9 mouse cellular contexts compared by ENCODE assay signal in genomic region chr10:79970415-79971182, GRCm38 (mm10). TPM values are rescaled to one million over a fixed set of nuclear protein-coding genes. Genes with fewer than 3 reads are reported as not detected.
DNase-seq lines count a peak whose midpoint lies in the region; ATAC-seq and TF ChIP-seq lines count a peak whose summit lies in the region.
"Had no signal": no experiment of that assay in that cellular context is flagged by ENCODE, and none has a peak within 500 bp of the region (broad histone marks: within the 10 kb centered on the region; RNA-seq: fewer than 3 reads in every experiment).

Gene Grin3b (plus strand): TSS chr10:79970715.

- TF ChIP-seq CTCF in lung, postnatal 0 days (IDR thresholded peaks at IDR 0.05) = no peak

- H3K4me2 ChIP-seq in lung, postnatal 0 days (replicated peaks; ENCODE audit: low read depth, low read length) = peak within 1 kb of the TSS; percentile 44
- peak within 1 kb of the TSS; percentile 94 for H3K4me2 ChIP-seq in limb, embryonic 12.5 days
- H3K4me2 ChIP-seq in stomach, embryonic 14.5 days (replicated peaks; ENCODE audit: low read depth, low read length) = peak within 1 kb of the TSS; percentile 92

- TF ChIP-seq EP300 in lung, postnatal 0 days (IDR thresholded peaks at IDR 0.05) = no peak

- peaks cover 6% of the 10 kb centered on the region; the same call in 1 of the 2 replicates for H3K27me3 ChIP-seq in lung, postnatal 0 days (replicated peaks; ENCODE audit: insufficient read depth, low read length)
- peaks cover 50% of the 10 kb centered on the region for H3K27me3 ChIP-seq in limb, embryonic 12.5 days
- peaks cover 6% of the 10 kb centered on the region; the same call in 1 of the 2 replicates for H3K27me3 ChIP-seq in stomach, embryonic 14.5 days (ENCODE audit: control insufficient read depth, insufficient read depth, low read length)

- ATAC-seq in lung, postnatal 0 days = no peak
- ATAC-seq in limb, embryonic 12.5 days (ENCODE audit: insufficient number of reproducible peaks, insufficient read depth, low FRiP score, low TSS enrichment, low read depth) = 0 out of 2 replicates have a peak, but pooled peaks have one; percentile 15
- peak; percentile 11; the same call in 1 of the 2 replicates for ATAC-seq in stomach, embryonic 14.5 days (ENCODE audit: insufficient number of reproducible peaks, insufficient read depth, low FRiP score, low read depth)

- H3K9ac ChIP-seq in lung, postnatal 0 days (replicated peaks; ENCODE audit: low read depth) = no peak within 1 kb of the TSS
- H3K9ac ChIP-seq in limb, embryonic 12.5 days (replicated peaks) = peak within 1 kb of the TSS; percentile 74
- peak within 1 kb of the TSS; percentile 42 for H3K9ac ChIP-seq in stomach, embryonic 14.5 days (replicated peaks; ENCODE audit: low read depth, low read length)

- H3K36me3 ChIP-seq in lung, postnatal 0 days (ENCODE audit: insufficient read depth, low read length) = peaks cover 13% of the 10 kb centered on the region
- H3K36me3 ChIP-seq in limb, embryonic 12.5 days = peaks cover 51% of the 10 kb centered on the region
- H3K36me3 ChIP-seq in stomach, embryonic 14.5 days (ENCODE audit: control insufficient read depth, insufficient read depth, low read length) = peaks cover 28% of the 10 kb centered on the region

- H3K4me3 ChIP-seq in lung, postnatal 0 days (ENCODE audit: low read depth, low read length) = peak within 1 kb of the TSS; percentile 12; the same call in 1 of the 2 replicates
- peak within 1 kb of the TSS; percentile 58 for H3K4me3 ChIP-seq in limb, embryonic 12.5 days (replicated peaks)
- peak within 1 kb of the TSS; percentile 43 for H3K4me3 ChIP-seq in stomach, embryonic 14.5 days (ENCODE audit: low read depth, low read length)

- no peaks in the 10 kb centered on the region for H3K9me3 ChIP-seq in lung, postnatal 0 days (ENCODE audit: low read length)
- H3K9me3 ChIP-seq in limb, embryonic 12.5 days = no peaks in the 10 kb centered on the region
- H3K9me3 ChIP-seq in stomach, embryonic 14.5 days (ENCODE audit: control insufficient read depth, low read depth, low read length) = no peaks in the 10 kb centered on the region

- H3K27ac ChIP-seq in lung, postnatal 0 days (ENCODE audit: low read length) = no peak within 1 kb of the TSS
- H3K27ac ChIP-seq in limb, embryonic 12.5 days = no peak within 1 kb of the TSS
- no peak within 1 kb of the TSS for H3K27ac ChIP-seq in stomach, embryonic 14.5 days (ENCODE audit: low read length)

- 0 out of 2 replicates have a peak, but pooled peaks cover 4% of the 10 kb centered on the region for H3K4me1 ChIP-seq in lung, postnatal 0 days (ENCODE audit: insufficient read depth, low read depth, low read length)
- H3K4me1 ChIP-seq in limb, embryonic 12.5 days (replicated peaks) = peaks cover 14% of the 10 kb centered on the region
- H3K4me1 ChIP-seq in stomach, embryonic 14.5 days (ENCODE audit: control insufficient read depth, insufficient read depth, low read length) = peaks cover 3% of the 10 kb centered on the region; the same call in 1 of the 2 replicates

- WGBS in lung, postnatal 0 days = 5% methylated on average over 45 of the region's 47 CpGs
- WGBS in limb, embryonic 12.5 days = 6% methylated on average over 47 of the region's 47 CpGs
- 7% methylated on average over 45 of the region's 47 CpGs for WGBS in stomach, embryonic 14.5 days

- DNase-seq in cerebellum, postnatal 10 days = peak; percentile 51 to 53
- no peak for DNase-seq in cerebellum, adult 11 months
- DNase-seq in lung, postnatal 0 days (ENCODE audit: low spot score) = no peak
- DNase-seq in lung, adult 18-20 months = no peak
- DNase-seq in spleen, postnatal 14 days (ENCODE audit: low spot score in 2 of 2) = no peak
- DNase-seq in thymus, adult 18-20 months = no peak

RNA-seq across cellular contexts. Expression of gene Grin3b, which starts in this region (rescaled TPM):
- polyA plus RNA-seq in lung, postnatal 0 days (2015; fragmentation: Nextera tagmentation; extraction: Ambion mirVana) = 0.24 and 0.32 TPM in 2 replicates
- polyA plus RNA-seq in limb, embryonic 12.5 days (2016; fragmentation: Nextera tagmentation; extraction: Ambion mirVana) = 0.54 and 0.68 TPM in 2 replicates
- polyA plus RNA-seq in stomach, embryonic 14.5 days (2014; fragmentation: Nextera tagmentation; extraction: Ambion mirVana) = 0.32 and 0.36 TPM in 2 replicates
- polyA plus RNA-seq: small intestine, adult 2 months had no signal

Comparison
In these comparisons a context has a peak if more than half of its experiments do, and no peak if none do; other contexts are left out.
1. DNase-seq: peak in cerebellum, postnatal 10 days (2 of 2); none in cerebellum, adult 11 months (single experiment), lung, postnatal 0 days (single experiment), lung, adult 18-20 months (0 of 2), spleen, postnatal 14 days (0 of 2) and thymus, adult 18-20 months (0 of 2).
2. Peak in ATAC-seq, H3K4me3 ChIP-seq, H3K9ac ChIP-seq and H3K4me2 ChIP-seq in limb, embryonic 12.5 days; RNA of the gene not detected or under 1 TPM.
3. Peak in ATAC-seq, H3K4me3 ChIP-seq, H3K9ac ChIP-seq and H3K4me2 ChIP-seq in stomach, embryonic 14.5 days; RNA of the gene not detected or under 1 TPM.
4. H3K4me2 ChIP-seq: peak in every context shown above with its lines; median percentile 94 in limb, embryonic 12.5 days; 92 in stomach, embryonic 14.5 days; 44 in lung, postnatal 0 days.
5. Peak in every context shown above with its lines, with median percentiles within 50 percentile points of each other: H3K4me3 ChIP-seq.